Mouse (Mus musculus): ENCODE measurements around the gene Eda.
"Not testable (repeated sequence)": the region's sequence is repeated elsewhere in the genome, so short reads cannot be mapped to it uniquely, and the experiment has no call there.

The Eda gene

GRCm38 (mm10) chrX:100409245-100409644, 433.8 kb downstream of the Eda start:
- no peak for DNase-seq

- no peak for DNase-seq
These were observed 453.3 kb downstream of the Eda start, which contains the start of gene Otud6a for GRCm38 (mm10) chrX:100428693-100429092. TSS of gene Otud6a (plus strand) at chrX:100429013.

- DNase-seq: no peak
These were observed 456.9 kb downstream of the Eda start for GRCm38 (mm10) chrX:100432311-100432710.

GRCm38 (mm10) chrX:100442617-100443016, 467.2 kb downstream of the Eda start, which contains the start of gene Awat2:
TSS of gene Awat2 (minus strand) at chrX:100442717.
- DNase-seq: not testable (repeated sequence)

GRCm38 (mm10) chrX:100443532-100443931, 468.1 kb downstream of the Eda start:
- no peak for DNase-seq

Measured in kidney, postnatal 4 days (tissue).